Mouse (Mus musculus) neural tube, embryonic 12.5 days (tissue): ENCODE measurements at regions not wholly inside any gene's neighbourhood (a gene's known extent, or its start where the extent isn't known, plus 50 kb on each side); places are given as distances from the start of the nearest gene placed in this dataset.

Experiments used
- ATAC-seq: fragments of 200-750 bp; cut with Nextera tagmentation; 2 replicates; pipeline ENCODE4 v1.8.0; 2017; ENCODE audit warnings: low read depth, mild to moderate bottlenecking, moderate TSS enrichment, moderate library complexity; ENCODE audit not compliant: low FRiP score
- H3K27ac ChIP-seq: fragments of 300-500 bp; sonication (generic); 2 replicates; pipeline ENCODE4 v1.5.1; 2016
- H3K27me3 ChIP-seq: fragments of 300-500 bp; sonication (generic); replicated peaks from 2 replicates; pipeline ENCODE4 v1.6.1; 2016; ENCODE audit warnings: mild to moderate bottlenecking
- H3K36me3 ChIP-seq: fragments of 300-500 bp; sonication (generic); 2 replicates; pipeline ENCODE4 v1.6.1; 2016; ENCODE audit warnings: mild to moderate bottlenecking
- H3K4me1 ChIP-seq: fragments of 300-500 bp; sonication (generic); 2 replicates; pipeline ENCODE4 v1.6.1; 2016
- H3K4me2 ChIP-seq: fragments of 300-500 bp; sonication (generic); replicated peaks from 2 replicates; pipeline ENCODE4 v1.6.1; 2016; ENCODE audit warnings: mild to moderate bottlenecking
- H3K4me3 ChIP-seq: fragments of 300-500 bp; sonication (generic); 2 replicates; pipeline ENCODE4 v1.5.1; 2016
- H3K9ac ChIP-seq: fragments of 300-500 bp; sonication (generic); 2 replicates; pipeline ENCODE4 v1.6.1; 2016; ENCODE audit warnings: mild to moderate bottlenecking
- H3K9me3 ChIP-seq: fragments of 300-500 bp; sonication (generic); 2 replicates; pipeline ENCODE4 v1.6.1; 2016; ENCODE audit warnings: mild to moderate bottlenecking
- WGBS: fragments of 180-500 bp; shearing (Covaris S2); methylation state at CpG from one replicate; pipeline ENCODE4 v1.1.7; 2016; 5-methylcytosine and 5-hydroxymethylcytosine counted together

DNA sequence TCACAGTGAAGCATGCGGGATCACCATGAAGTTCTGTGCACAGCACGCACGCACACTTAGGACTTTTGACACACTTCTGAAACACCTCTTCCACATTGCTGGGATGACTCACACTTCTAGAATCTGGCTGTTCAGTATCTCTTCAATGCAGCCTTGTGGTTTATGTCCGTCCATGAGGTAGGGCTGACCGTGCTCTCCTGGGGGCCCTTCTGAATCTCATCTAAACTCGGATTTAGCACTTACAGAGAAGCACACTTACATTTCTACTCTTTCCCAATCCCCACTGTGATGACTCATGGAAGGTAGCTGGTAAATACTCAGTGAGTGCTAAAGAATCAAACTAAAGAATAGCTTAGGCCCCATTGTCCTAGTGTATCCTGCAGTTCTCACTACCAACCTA lies 142.2 kb upstream of the Rbms1 start:
- no peak overlapping the region for H3K4me2 ChIP-seq
- no peaks in the 10 kb centered on the region for H3K4me1 ChIP-seq
- H3K27ac ChIP-seq = no peak overlapping the region
- no peaks in the 10 kb centered on the region for H3K9me3 ChIP-seq
- H3K4me3 ChIP-seq = no peak overlapping the region
- ATAC-seq = no peak
- H3K9ac ChIP-seq = no peak overlapping the region
- 91% methylated on average over 6 of the region's 6 CpGs for WGBS
- H3K27me3 ChIP-seq = no peaks in the 10 kb centered on the region
- H3K36me3 ChIP-seq = no peaks in the 10 kb centered on the region

DNA sequence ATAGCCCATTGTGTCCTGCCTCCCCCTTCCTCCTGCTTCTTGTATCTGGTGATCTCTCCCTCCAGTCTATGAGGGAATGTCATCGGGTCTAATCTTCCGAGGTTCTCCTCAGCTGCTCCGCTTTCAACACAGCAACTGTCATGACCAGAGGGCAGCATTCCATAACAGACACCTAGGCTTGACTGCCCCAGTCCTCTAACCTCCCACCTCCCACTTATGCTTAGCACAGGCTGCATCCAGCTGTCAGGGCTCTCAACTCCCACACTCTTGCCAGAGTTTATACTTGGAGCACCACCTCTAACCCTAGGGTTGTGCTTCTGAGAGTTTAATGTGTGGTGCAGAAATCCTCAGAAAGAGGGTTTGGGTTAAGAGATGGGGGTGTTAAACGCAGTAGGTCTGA lies 137.9 kb upstream of the Rbms1 start:
- ATAC-seq = no peak
- WGBS = 95% methylated on average over 4 of the region's 4 CpGs
- H3K36me3 ChIP-seq = no peaks in the 10 kb centered on the region
- H3K4me2 ChIP-seq = no peak overlapping the region
- H3K27ac ChIP-seq = no peak overlapping the region
- no peak overlapping the region for H3K4me3 ChIP-seq
- no peaks in the 10 kb centered on the region for H3K9me3 ChIP-seq
- H3K9ac ChIP-seq = no peak overlapping the region
- no peaks in the 10 kb centered on the region for H3K27me3 ChIP-seq
- no peaks in the 10 kb centered on the region for H3K4me1 ChIP-seq

DNA sequence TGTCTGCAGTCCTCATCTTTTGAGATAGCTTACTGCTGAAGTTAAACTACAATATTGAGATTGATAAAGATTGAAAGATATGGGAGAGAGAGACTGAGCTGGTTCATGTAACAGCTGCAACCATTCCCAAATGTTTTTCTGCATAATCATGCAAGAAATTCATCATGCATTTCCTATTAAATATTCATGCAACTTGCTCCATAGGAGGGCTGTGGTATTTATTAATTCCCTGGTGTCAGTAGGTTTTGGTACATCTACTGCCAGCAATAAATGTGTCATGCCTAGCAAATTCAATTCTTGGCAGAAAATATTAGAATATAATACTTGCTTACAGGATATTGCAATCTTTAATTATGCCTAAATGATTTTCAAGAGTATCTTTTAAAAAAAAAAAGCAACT lies 125.5 kb upstream of the Rbms1 start:
- Histone ChIP-seq H3K27ac (no peak overlapping the region), H3K9ac (no peak overlapping the region), H3K27me3 (no peaks in the 10 kb centered on the region), H3K4me1 (no peaks in the 10 kb centered on the region), H3K4me3 (no peak overlapping the region), H3K9me3 (no peaks in the 10 kb centered on the region), H3K36me3 (no peaks in the 10 kb centered on the region), H3K4me2 (no peak overlapping the region)
- ATAC-seq = no peak

DNA sequence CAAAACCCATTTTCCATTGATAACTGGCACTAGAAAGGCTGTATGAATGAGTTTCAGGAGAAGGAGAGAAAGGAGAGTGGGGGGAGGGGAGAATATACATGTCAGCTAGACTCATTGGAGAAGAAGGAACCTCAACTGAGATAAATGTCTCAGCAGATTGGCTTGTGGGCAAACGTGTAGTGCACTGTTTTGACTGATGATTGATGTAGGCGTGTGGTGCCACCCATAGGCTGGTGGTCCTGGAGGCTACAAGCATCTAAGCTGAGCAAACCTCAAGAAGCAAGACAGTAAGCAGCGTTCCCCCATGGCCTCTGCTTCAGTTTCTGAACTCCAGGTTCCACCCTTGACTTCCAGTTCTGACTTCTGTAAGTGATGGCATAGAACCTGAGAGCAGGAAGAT lies 121.8 kb upstream of the Rbms1 start:
- Histone ChIP-seq H3K27me3 (no peaks in the 10 kb centered on the region), H3K36me3 (no peaks in the 10 kb centered on the region), H3K27ac (no peak overlapping the region), H3K4me2 (no peak overlapping the region), H3K4me3 (no peak overlapping the region), H3K9ac (no peak overlapping the region), H3K9me3 (no peaks in the 10 kb centered on the region), H3K4me1 (no peaks in the 10 kb centered on the region)
- 70% methylated on average over 3 of the region's 3 CpGs for WGBS
- no peak for ATAC-seq

DNA sequence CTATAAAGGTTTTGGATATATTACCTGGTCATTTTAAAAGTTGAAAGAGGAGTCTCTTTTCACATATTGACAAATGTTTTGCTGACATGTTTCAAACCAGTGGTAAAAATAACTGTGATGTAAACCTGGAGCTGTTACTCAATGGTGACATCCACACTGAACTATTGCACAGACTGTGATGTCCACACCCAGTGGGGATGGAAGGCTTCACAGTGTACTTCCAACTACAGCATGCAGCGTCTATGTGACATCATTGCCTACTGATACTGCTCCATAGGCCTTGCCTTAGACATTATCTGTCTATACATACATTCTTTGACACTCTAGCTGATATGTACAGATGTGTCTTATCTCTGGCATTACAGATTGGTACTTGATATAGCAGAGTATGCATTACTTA lies 120.1 kb upstream of the Rbms1 start:
- Histone ChIP-seq H3K27ac (no peak overlapping the region), H3K4me3 (no peak overlapping the region), H3K9me3 (no peaks in the 10 kb centered on the region), H3K4me2 (no peak overlapping the region), H3K4me1 (no peaks in the 10 kb centered on the region), H3K9ac (no peak overlapping the region), H3K36me3 (no peaks in the 10 kb centered on the region), H3K27me3 (no peaks in the 10 kb centered on the region)
- no peak for ATAC-seq
- WGBS = 86% methylated on average over 1 of the region's 1 CpGs

DNA sequence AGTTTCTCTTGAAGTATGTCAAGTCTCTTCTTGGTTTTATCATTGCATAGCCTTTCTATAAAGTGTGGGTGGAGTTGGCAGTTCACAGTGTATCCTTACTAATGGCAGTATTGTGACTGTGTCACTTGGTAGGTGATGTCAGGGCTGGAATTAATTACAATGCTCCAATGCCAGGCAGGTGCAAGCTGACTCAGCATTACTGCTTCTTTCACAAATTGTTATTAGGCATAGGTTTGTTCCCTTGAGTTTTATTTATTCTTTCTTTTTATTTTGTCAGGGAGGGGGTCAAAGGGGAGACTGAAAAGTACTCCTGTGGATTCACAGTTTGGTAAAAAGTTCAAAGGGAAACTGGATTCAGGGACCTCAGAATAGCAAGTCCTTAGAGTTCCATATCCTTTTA lies 119.6 kb upstream of the Rbms1 start:
- Histone ChIP-seq H3K9me3 (no peaks in the 10 kb centered on the region), H3K36me3 (no peaks in the 10 kb centered on the region), H3K4me2 (no peak overlapping the region), H3K9ac (no peak overlapping the region), H3K4me3 (no peak overlapping the region), H3K27ac (no peak overlapping the region), H3K4me1 (no peaks in the 10 kb centered on the region), H3K27me3 (no peaks in the 10 kb centered on the region)
- no peak for ATAC-seq

DNA sequence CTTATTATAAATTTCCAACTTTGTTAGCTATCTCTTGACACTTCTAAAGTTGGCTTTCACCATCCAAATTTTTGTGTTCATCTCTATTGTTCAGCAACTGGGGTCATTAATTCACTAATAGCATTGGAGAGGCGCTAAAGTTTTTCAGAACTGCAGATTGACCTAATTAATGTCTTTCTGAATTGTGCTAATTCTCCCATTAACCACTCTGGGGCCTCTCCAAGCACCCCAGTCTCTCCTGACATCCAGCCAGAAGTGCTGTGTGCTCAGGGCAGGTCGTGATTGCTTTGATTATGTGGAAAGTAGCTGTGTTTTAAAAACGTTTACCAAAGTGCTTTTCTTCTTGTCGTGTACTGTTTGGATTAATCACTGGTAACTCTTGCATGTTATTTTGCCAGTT lies 117.0 kb upstream of the Rbms1 start:
- no peaks in the 10 kb centered on the region for H3K36me3 ChIP-seq
- no peaks in the 10 kb centered on the region for H3K9me3 ChIP-seq
- no peak overlapping the region for H3K27ac ChIP-seq
- H3K4me2 ChIP-seq = no peak overlapping the region
- H3K4me3 ChIP-seq = no peak overlapping the region
- WGBS = 63% methylated on average over 4 of the region's 4 CpGs
- H3K27me3 ChIP-seq = no peaks in the 10 kb centered on the region
- ATAC-seq = no peak
- no peak overlapping the region for H3K9ac ChIP-seq
- no peaks in the 10 kb centered on the region for H3K4me1 ChIP-seq

DNA sequence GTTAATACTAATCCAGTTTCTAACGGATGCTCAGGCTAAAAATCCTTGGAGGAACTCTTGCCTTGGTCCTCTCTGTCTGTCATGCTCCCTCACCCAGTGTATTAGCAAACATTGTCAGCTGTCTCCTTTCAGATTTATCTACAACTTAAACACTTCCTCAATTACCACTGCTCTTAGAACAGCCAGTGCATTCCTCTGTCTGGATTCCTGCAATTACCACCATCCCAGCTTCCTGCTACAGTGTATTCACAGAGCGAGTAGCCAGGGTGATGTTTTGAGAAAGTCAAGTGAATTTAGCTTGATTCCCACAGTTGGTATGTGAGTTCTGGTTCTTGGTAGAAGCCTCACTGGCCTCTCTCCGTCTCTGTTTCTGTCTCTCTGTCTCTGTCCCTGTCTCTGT lies 108.0 kb upstream of the Rbms1 start:
- Histone ChIP-seq H3K36me3 (no peaks in the 10 kb centered on the region), H3K9ac (no peak overlapping the region), H3K4me1 (no peaks in the 10 kb centered on the region), H3K27me3 (no peaks in the 10 kb centered on the region), H3K4me3 (no peak overlapping the region), H3K27ac (no peak overlapping the region), H3K4me2 (no peak overlapping the region), H3K9me3 (no peaks in the 10 kb centered on the region)
- 68% methylated on average over 3 of the region's 3 CpGs for WGBS
- ATAC-seq = no peak

DNA sequence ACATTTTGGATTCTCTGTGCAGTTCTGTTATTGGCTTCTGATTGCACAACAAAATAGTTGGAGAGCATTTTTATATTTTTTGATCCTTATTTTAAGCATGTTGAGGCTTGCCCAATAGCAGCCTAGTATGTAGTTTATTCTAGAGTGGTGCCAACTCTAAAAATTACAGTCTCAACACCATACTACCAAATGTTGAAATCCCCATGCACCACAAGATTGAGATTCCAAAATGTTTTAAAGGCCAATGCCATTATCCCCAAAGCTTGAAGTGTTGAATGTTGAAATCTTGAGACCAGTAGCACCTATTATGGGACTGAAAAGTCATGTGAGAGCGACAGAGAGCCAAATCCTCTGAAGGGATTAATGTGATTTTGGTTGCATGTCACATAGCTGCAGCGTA lies 104.9 kb upstream of the Rbms1 start:
- WGBS = 88% methylated on average over 2 of the region's 2 CpGs
- Histone ChIP-seq H3K27ac (no peak overlapping the region), H3K4me1 (no peaks in the 10 kb centered on the region), H3K4me2 (no peak overlapping the region), H3K27me3 (no peaks in the 10 kb centered on the region), H3K4me3 (no peak overlapping the region), H3K9me3 (no peaks in the 10 kb centered on the region), H3K36me3 (no peaks in the 10 kb centered on the region), H3K9ac (no peak overlapping the region)
- no peak for ATAC-seq

DNA sequence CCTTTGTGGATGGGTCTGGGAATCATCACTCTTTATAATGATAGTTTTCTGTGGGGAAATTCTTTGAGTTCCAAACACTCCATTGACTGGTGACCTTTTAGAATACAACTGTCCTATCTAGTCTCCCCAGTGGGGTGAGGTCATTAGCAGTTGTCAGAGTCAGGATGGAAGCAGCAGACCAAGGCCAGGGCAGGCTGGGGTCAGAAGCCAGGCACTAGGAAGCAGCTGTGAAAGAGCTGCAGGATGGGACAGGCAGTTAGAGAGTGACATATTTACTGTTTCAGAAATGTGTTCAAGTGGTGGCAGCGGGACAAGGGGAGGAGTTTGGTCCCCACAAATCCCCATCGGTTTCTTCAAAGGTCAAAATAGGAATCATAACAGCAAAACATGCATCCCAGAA lies 99.1 kb upstream of the Rbms1 start:
- H3K27me3 ChIP-seq = no peaks in the 10 kb centered on the region
- no peak for ATAC-seq
- H3K9ac ChIP-seq = no peak overlapping the region
- H3K4me2 ChIP-seq = no peak overlapping the region
- 52% methylated on average over 2 of the region's 2 CpGs for WGBS
- H3K36me3 ChIP-seq = no peaks in the 10 kb centered on the region
- H3K4me3 ChIP-seq = no peak overlapping the region
- H3K27ac ChIP-seq = no peak overlapping the region
- H3K4me1 ChIP-seq = 0 out of 2 replicates have a peak, but pooled peaks cover 4% of the 10 kb centered on the region
- no peaks in the 10 kb centered on the region for H3K9me3 ChIP-seq

DNA sequence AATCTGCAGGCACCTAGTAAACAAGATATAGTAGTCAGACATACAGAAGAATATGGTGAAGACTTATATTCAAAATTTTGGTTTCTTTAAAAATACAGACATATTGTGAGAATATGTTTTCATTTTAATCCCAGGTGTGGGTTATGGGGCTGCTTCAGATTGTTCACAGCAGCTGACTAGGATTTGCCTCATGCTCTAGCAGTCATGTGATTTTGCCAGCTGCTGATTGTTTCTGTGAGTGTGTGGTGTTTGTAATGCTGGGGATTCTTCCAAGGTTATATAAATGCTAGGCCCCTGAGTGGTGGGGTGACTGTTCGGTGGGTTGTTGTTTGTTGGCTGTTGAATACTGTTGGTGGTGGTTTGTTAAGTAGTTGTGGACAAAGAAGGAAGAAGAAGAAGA lies 97.9 kb upstream of the Rbms1 start:
- no peaks in the 10 kb centered on the region for H3K9me3 ChIP-seq
- H3K9ac ChIP-seq = no peak overlapping the region
- H3K27ac ChIP-seq = no peak overlapping the region
- no peak overlapping the region for H3K4me3 ChIP-seq
- H3K27me3 ChIP-seq = no peaks in the 10 kb centered on the region
- WGBS = 86% methylated on average over 1 of the region's 1 CpGs
- H3K36me3 ChIP-seq = no peaks in the 10 kb centered on the region
- no peak for ATAC-seq
- no peak overlapping the region for H3K4me2 ChIP-seq
- H3K4me1 ChIP-seq = 0 out of 2 replicates have a peak, but pooled peaks cover 4% of the 10 kb centered on the region

DNA sequence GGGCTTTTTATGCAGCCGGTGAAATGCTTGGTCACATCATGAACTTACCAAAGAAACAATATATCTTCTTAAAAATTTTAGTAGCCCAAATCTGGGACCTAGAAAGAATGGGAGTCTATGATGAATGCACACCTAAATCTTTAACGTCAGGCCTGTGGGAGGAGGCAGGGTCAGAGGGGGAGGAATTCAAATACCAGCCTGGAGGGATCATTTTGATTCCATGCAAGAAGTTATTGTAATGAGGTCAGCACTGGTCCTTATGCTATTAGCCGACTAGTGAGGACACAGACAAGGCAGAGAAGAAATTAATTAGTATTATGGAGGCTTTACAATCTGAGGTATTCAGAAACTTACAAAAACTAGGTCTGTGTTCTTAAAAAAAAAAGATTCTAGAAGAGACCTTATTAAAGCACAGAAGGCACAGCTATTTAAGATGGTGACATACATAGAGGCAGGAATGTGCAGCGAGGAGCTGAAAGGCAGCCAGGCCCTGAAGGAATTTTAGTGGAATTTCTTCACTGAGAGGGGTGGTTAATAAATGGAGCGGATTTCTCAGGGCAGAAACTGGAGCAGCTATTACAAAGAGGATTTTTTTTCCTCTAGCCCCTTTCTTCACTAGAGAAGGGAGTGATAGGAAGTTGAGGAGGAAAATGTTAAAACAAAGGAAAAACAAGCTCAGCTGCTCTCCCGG lies 95.7 kb upstream of the Rbms1 start:
- no peak for ATAC-seq
- Histone ChIP-seq H3K4me3 (no peak overlapping the region), H3K9ac (no peak overlapping the region), H3K27ac (no peak overlapping the region), H3K9me3 (no peaks in the 10 kb centered on the region), H3K27me3 (no peaks in the 10 kb centered on the region), H3K4me2 (no peak overlapping the region), H3K36me3 (no peaks in the 10 kb centered on the region), H3K4me1 (0 out of 2 replicates have a peak, but pooled peaks cover 4% of the 10 kb centered on the region)
- 26% methylated on average over 6 of the region's 6 CpGs for WGBS

DNA sequence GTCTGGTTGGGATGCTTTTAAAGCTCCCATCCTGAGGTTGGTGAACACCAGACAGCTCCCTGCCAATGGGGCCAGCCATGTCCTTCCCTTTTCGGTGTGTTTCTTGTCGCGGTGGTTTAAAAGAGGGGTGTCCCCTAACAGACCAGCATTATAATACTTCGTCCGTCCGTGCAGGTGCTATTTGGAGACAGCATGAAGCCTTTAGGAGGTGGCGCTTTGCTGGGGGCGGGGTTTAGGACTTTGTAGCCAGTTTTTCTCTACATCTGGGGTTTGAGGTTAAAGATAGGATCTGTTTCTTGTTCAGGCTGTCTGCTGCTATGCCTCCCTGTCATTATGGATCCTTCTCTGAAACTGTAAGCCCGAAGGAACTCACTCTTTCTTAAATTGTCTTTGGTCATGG lies 89.3 kb upstream of the Rbms1 start:
- Histone ChIP-seq H3K4me1 (no peaks in the 10 kb centered on the region), H3K27ac (no peak overlapping the region), H3K9ac (no peak overlapping the region), H3K36me3 (no peaks in the 10 kb centered on the region), H3K27me3 (no peaks in the 10 kb centered on the region), H3K4me2 (no peak overlapping the region), H3K4me3 (no peak overlapping the region), H3K9me3 (no peaks in the 10 kb centered on the region)
- WGBS = 66% methylated on average over 9 of the region's 9 CpGs
- no peak for ATAC-seq
